Mouse (Mus musculus): Measurements from ENCODE around the gene 2210418O10Rik. TPM values are rescaled to one million over a fixed set of nuclear protein-coding genes. Genes with fewer than 3 reads are reported as not detected.
"Not testable (repeated sequence)": the region's sequence is repeated elsewhere in the genome, so short reads cannot be mapped to it uniquely, and the experiment has no call there.

2210418O10Rik gene
- polyA plus RNA-seq (2015; fragmentation: Nextera tagmentation; extraction: Ambion mirVana) = 7.2 and 11.7 TPM in 2 replicates

DNA sequence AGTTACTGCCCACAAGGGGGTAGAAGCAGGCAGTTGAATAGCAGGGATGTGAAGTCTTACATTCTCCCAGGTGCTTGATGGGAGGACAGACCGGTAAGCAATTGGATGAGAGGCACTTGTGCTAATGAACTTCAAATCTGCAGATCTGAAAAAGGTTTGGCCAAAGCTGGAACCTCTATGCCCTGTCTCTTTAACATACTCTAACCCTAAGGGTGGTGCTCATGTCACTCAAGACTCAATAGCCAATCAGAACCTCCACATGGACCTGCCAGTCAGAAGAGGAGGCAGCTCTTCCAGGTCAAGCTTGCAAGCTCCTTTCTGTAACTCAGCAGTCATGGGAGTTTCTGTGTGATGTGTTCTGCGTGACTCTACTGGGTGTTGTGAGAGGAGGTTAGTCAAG lies at the start of gene 2210418O10Rik:
TSS of gene 2210418O10Rik (plus strand) at position 301 of the 400 bp plus-strand sequence.
- not testable (repeated sequence) for H3K36me3 ChIP-seq; H3K9me3 ChIP-seq (replicated peaks); H3K9ac ChIP-seq; H3K4me2 ChIP-seq (replicated peaks); H3K4me1 ChIP-seq; H3K4me3 ChIP-seq (replicated peaks); H3K27me3 ChIP-seq; ATAC-seq (ENCODE audit: insufficient number of reproducible peaks, low FRiP score, low TSS enrichment, low read depth); H3K27ac ChIP-seq (replicated peaks)
- WGBS = no CpG with 5 or more reads among the region's 2 CpGs

DNA sequence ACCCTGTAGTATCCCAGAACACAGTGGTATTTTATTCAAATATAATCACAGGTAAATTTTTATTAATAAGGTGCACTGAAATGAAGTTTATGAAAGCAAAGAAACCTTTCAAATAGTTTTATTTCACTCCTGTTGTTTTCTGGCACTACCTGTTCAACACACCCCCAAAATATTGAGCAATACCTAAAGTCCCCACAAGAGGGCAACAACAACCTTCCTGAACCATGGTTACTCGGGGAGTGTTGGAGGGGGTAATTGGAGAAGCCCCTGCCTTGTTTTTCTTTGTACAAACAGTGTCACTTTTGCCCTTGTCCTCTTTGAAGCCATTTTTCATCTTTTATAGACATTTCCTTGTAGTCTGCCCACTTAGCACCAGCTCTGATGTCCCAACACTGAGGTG lies 22.1 kb downstream of the 2210418O10Rik start:
- H3K4me2 ChIP-seq (replicated peaks); H3K36me3 ChIP-seq; H3K9ac ChIP-seq; H3K4me3 ChIP-seq (replicated peaks); H3K9me3 ChIP-seq (replicated peaks); ATAC-seq (ENCODE audit: insufficient number of reproducible peaks, low FRiP score, low TSS enrichment, low read depth); H3K27me3 ChIP-seq; H3K27ac ChIP-seq (replicated peaks); H3K4me1 ChIP-seq: not testable (repeated sequence)
- WGBS = no CpG with 5 or more reads among the region's 1 CpGs

Other genes starting within 250 kb of the 2210418O10Rik start
- 1.3 and 1.4 TPM in 2 replicates for gene Gm2004, start 76.7 kb upstream of the 2210418O10Rik start, polyA plus RNA-seq (2015; fragmentation: Nextera tagmentation; extraction: Ambion mirVana)
- not detected in 2 replicates for gene Gm11009, start 92.9 kb downstream of the 2210418O10Rik start, polyA plus RNA-seq (2015; fragmentation: Nextera tagmentation; extraction: Ambion mirVana)
- 11.3 and 11.4 TPM in 2 replicates for gene Gm14435, start 197.0 kb downstream of the 2210418O10Rik start, polyA plus RNA-seq (2015; fragmentation: Nextera tagmentation; extraction: Ambion mirVana)